Mouse (Mus musculus) forebrain, embryonic 15.5 days (tissue): ENCODE results near the gene Emc8. TPM values are rescaled to one million over a fixed set of nuclear protein-coding genes. Genes with fewer than 3 reads are reported as not detected.

Experiments
- ATAC-seq: fragments of 200-750 bp; cut with Nextera tagmentation; replicated peaks from 2 replicates; pipeline ENCODE4 v1.8.0; 2017; ENCODE audit warnings: mild to moderate bottlenecking, moderate TSS enrichment, moderate library complexity
- H3K27ac ChIP-seq: fragments of 300-500 bp; sonication (generic); replicated peaks from 2 replicates; pipeline ENCODE4 v1.5.1; 2015; ENCODE audit warnings: mild to moderate bottlenecking, inconsistent platforms
- H3K27me3 ChIP-seq: fragments of 300-500 bp; sonication (generic); 2 replicates; pipeline ENCODE4 v1.6.1; 2015; ENCODE audit warnings: inconsistent platforms
- H3K36me3 ChIP-seq: fragments of 300-500 bp; sonication (generic); 2 replicates; pipeline ENCODE4 v1.6.1; 2015; ENCODE audit warnings: mild to moderate bottlenecking, inconsistent platforms
- H3K4me1 ChIP-seq: fragments of 300-500 bp; sonication (generic); 2 replicates; pipeline ENCODE4 v1.6.1; 2015; ENCODE audit warnings: inconsistent platforms
- H3K4me2 ChIP-seq: fragments of 300-500 bp; sonication (generic); replicated peaks from 2 replicates; pipeline ENCODE4 v1.6.1; 2015; ENCODE audit warnings: mild to moderate bottlenecking, inconsistent platforms
- H3K4me3 ChIP-seq: fragments of 300-500 bp; sonication (generic); 2 replicates; pipeline ENCODE4 v1.5.1; 2015; ENCODE audit warnings: mild to moderate bottlenecking, inconsistent platforms
- H3K9ac ChIP-seq: fragments of 300-500 bp; sonication (generic); replicated peaks from 2 replicates; pipeline ENCODE4 v1.6.1; 2015; ENCODE audit warnings: mild to moderate bottlenecking, inconsistent platforms
- H3K9me3 ChIP-seq: fragments of 300-500 bp; sonication (generic); 2 replicates; pipeline ENCODE4 v1.6.1; 2016; ENCODE audit warnings: inconsistent platforms
- WGBS: fragments of 180-500 bp; shearing (Covaris S2); methylation state at CpG from one replicate; pipeline ENCODE4 v1.1.7; 2015; ENCODE audit warnings: mixed read lengths; 5-methylcytosine and 5-hydroxymethylcytosine counted together
- polyA plus RNA-seq: library from polyadenylated mRNA; unstranded; fragments of >200 nt; fragmentation: Nextera tagmentation; extraction: Ambion mirVana; gene quantifications from 2 replicates; pipeline ENCODE4 v1.2.1, GENCODE M21; 2015

The Emc8 gene
- polyA plus RNA-seq, 1 experiment from 2014 or later: 168 TPM

DNA sequence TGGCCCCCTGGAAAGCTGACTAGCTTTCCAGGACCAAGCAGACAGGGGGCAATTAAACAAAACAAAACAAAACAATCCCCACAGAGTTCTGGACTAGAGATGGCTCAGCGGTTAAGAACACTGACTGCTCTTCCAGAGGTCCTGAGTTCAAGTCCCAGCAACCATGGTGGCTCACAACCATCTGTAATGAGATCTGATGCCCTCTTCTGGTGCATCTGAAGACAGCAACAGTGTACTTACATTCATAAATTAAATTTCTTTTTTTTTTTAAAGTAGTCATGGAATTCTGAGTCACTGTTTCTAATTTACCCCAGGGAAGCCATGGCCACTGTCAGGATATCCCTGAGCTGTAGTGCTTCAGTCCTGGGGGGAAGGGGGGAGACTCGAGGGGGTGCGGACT is 53.9 kb downstream of the Emc8 start:
- ATAC-seq: no peak
- no peaks in the 10 kb centered on the region for H3K36me3 ChIP-seq
- WGBS: 91% methylated on average over 3 of the region's 3 CpGs

DNA sequence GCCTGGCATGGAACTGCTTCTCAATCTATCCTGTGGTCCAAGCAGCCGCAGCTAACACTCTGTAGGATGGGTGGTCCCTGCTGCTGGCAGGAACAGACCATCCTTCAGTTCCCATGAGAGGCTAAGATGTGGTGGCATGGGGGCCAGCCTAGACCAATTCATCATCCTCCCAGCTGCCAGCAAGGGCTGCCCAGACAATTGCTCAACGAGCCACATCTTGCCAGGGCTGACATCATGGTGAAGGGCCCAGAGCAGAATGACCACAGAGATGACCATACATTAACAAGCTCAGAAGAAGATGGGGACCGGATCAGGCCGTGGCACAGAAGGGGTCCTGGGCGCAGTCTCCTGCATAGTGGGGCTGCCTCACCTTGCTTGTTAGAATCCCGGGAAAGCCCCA is 57.5 kb downstream of the Emc8 start:
- Histone ChIP-seq H3K4me3 (no peak overlapping the region), H3K9me3 (no peaks in the 10 kb centered on the region), H3K4me2 (no peak overlapping the region), H3K9ac (no peak overlapping the region), H3K36me3 (no peaks in the 10 kb centered on the region), H3K4me1 (no peaks in the 10 kb centered on the region), H3K27ac (no peak overlapping the region), H3K27me3 (no peaks in the 10 kb centered on the region)
- WGBS: 84% methylated on average over 6 of the region's 6 CpGs
- ATAC-seq: no peak

More for the DNA sequence above, 53.9 kb downstream of the Emc8 start:
- H3K27me3 ChIP-seq: no peaks in the 10 kb centered on the region
- H3K4me1 ChIP-seq: peaks cover 21% of the 10 kb centered on the region
- H3K4me3 ChIP-seq: no peak overlapping the region
- no peak overlapping the region for H3K27ac ChIP-seq
- no peak overlapping the region for H3K4me2 ChIP-seq
- H3K9ac ChIP-seq: no peak overlapping the region
- no peaks in the 10 kb centered on the region for H3K9me3 ChIP-seq

DNA sequence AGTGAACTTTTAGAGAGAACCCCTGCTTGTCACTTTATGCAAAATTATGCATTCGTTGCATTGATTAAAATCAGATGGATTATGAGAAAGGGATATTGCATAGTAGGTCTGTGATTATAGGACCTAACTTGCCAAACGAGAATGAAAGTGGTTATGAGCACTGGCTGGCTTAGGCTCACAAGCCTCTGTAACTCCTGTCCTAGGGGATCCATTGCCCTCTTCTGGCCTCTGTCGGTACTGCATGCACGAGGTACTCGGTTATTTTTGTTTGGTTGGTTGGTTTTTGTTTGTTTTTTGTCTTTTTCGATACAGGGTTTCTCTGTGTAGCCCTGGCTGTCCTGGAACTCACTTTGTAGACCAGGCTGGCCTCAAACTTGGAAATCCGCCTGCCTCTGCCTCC is 60.5 kb downstream of the Emc8 start:
- no peak overlapping the region for H3K4me3 ChIP-seq
- H3K4me2 ChIP-seq: no peak overlapping the region
- no peak overlapping the region for H3K9ac ChIP-seq
- H3K27me3 ChIP-seq: no peaks in the 10 kb centered on the region
- H3K36me3 ChIP-seq: no peaks in the 10 kb centered on the region
- WGBS: 18% methylated on average over 7 of the region's 7 CpGs
- H3K9me3 ChIP-seq: no peaks in the 10 kb centered on the region
- H3K4me1 ChIP-seq: peaks cover 2% of the 10 kb centered on the region
- H3K27ac ChIP-seq: no peak overlapping the region
- ATAC-seq: peak; percentile 49; the same call in 1 of the 2 replicates

DNA sequence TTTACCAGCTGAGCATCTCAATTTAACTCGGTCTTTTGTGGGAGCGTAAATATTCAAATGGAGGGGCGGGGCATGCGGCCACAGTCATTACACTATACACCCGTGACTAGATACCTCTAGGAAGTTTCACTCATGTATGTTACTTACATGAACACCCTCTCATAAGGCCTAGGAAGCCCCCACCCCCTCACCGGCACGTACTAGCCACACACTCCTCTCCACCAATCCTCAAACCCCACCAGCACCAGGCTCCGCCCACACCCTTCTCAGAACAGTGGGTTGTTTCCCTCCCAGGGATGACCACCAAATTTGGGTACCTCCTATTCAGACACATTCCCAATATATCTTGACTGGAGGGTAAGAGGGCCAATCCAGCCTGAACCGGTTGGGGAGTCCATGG is 60.9 kb downstream of the Emc8 start:
- no peak overlapping the region for H3K4me2 ChIP-seq
- H3K4me3 ChIP-seq: no peak overlapping the region
- WGBS: 78% methylated on average over 9 of the region's 9 CpGs
- no peak overlapping the region for H3K9ac ChIP-seq
- no peaks in the 10 kb centered on the region for H3K9me3 ChIP-seq
- H3K4me1 ChIP-seq: peaks cover 6% of the 10 kb centered on the region
- no peak overlapping the region for H3K27ac ChIP-seq
- H3K36me3 ChIP-seq: no peaks in the 10 kb centered on the region
- peak; percentile 21; the same call in 1 of the 2 replicates for ATAC-seq
- no peaks in the 10 kb centered on the region for H3K27me3 ChIP-seq

Other genes starting within 250 kb of the Emc8 start
- gene Gins2, start 79.3 kb downstream of the Emc8 start, polyA plus RNA-seq: 27.1 and 34.2 TPM in 2 replicates
- gene 1190005I06Rik, start 20.9 kb downstream of the Emc8 start, polyA plus RNA-seq: 8.3 and 11.3 TPM in 2 replicates
- gene Gm27021, start 494 bp downstream of the Emc8 start, polyA plus RNA-seq: 6.6 and 7.3 TPM in 2 replicates
- gene Cox4i1, start 351 bp downstream of the Emc8 start, polyA plus RNA-seq: 971 and 990 TPM in 2 replicates
- 4.0 and 4.8 TPM in 2 replicates for gene Irf8, start 67.8 kb upstream of the Emc8 start, polyA plus RNA-seq